Mouse (Mus musculus) cerebellum, postnatal 25 days (tissue): ENCODE results near the gene Crxos.

ENCODE experiments used
- DNase-seq, 2 experiments: peaks; one replicate each; pipeline ENCODE4 v3.0.0; 2021; ENCODE audit warnings: mixed read lengths in 2 of 2

Crxos gene

DNA sequence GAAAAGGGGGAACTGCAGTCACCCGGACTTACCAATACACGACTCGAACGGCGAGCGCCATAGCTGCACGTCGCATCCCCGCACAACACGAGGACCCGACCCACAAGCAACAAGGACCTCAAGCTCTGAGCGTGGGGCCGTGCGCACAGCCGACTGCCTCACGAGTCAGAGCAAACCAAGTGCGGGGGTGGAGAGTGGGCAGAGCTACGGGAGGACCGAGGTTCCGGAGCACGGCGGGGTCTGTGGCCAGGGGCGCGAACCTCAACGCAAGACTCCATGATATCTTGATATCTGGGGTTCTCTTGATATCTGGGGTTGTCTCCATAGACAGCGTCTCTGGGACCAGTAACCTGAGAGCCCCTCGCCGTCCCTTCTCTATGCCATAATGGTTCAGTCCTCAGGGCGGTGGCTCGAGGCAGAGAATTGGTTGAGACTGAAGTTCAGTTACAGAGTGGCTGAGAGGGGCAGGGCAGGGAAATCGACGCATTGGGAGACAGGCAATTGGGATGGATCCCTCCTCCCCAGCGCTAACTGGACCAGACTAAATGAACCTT, 39.9 kb downstream of the Crxos start, which contains the start of gene Selenow:
TSS of gene Selenow (minus strand) at position 183 of the 554 bp plus-strand sequence.
- DNase-seq, result peak; percentile 95 to 96

- DNase-seq, result peak; percentile 54 to 76
Measured at GRCm38 (mm10) chr7:15929910-15930309, 47.5 kb downstream of the Crxos start.

DNA sequence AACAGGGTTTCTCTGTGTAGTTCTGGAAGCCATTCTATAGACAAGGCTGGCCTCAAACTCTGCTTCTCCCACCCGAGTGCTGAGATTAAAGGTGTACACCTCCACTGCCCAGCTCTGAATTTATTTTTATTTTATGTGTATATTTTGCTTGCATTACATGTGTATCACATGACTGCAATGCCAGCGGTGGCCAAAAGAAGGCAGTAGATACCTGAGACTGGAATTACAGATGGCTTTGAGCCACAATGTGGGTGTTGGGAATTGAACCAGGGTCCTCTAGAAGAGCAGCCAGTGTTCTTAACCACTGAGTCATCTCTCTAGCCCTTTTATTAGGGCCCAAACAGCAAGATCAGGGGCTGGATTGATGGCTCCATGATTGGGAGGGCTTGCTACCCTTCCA, 48.1 kb downstream of the Crxos start:
- DNase-seq, result no peak

- no peak for DNase-seq
Measured at GRCm38 (mm10) chr7:15931635-15932034, 49.2 kb downstream of the Crxos start.

- DNase-seq, result no peak
Measured at GRCm38 (mm10) chr7:15933437-15934359, 51.3 kb downstream of the Crxos start.

DNA sequence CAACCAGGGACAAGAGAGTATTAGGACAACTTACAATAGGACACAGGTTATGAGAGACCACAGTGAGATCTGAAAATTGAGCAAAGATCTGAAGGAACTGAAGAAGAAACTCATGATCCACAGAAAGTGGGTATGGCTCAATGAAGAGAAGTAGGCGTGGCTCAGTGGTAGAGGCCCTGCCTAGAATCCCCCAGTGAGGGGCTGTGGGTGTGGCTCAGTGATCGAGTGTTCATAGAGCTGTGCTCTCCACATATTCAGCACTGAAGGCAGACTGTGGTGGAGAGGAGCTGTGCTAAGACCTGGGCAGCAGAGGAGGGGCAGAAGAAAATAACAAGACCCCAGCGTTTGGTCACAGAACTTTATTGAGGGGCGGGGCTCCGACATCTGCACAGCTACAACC, 55.1 kb downstream of the Crxos start:
- no peak for DNase-seq

DNA sequence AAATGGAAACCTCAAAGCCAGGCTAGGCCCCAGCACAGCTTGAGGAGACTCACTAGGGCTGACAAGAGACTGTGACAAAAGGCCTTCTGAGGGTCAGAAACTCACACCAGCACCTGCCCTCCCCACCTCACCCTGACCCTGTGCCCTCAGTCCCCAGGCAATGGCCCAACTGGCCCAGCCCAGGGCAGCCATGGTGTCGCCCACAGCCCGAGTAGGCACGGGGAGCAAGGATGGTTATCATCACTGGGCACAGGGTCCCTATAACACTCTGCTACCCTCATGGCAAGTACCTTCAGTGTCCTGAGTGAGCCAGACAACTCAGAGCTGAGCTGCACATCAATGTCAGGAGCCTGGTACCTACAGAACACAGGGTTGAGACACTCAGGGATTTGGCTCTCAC, 56.2 kb downstream of the Crxos start:
- no peak for DNase-seq

- DNase-seq, result no peak
Measured at GRCm38 (mm10) chr7:15944311-15944710, 61.9 kb downstream of the Crxos start.

DNA sequence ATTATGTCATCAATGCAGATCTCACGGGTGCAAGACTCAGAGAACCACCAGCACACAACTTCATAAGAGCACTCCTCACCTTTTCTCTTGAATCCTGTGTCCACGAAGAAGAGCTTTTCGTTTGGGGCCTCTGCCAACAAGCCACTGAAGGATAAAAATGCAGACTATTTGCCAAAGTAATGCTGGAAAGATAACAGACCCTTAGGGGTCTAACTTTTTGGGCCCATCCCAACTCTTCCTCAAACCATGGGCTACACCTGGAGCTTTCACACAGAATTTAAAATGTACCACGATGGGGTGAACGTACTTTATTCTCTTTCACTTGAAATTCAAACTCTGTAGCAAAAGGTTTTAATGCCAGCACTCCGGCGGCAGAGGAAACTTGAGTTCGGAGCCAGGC, 62.8 kb downstream of the Crxos start:
- DNase-seq, result no peak

GRCm38 (mm10) chr7:15945721-15946536, 63.5 kb downstream of the Crxos start, which contains the start of gene Nop53:
Nop53 (minus strand) TSS chr7:15946074.
- peak; percentile 97 to 98 for DNase-seq

- no peak for DNase-seq
Measured at GRCm38 (mm10) chr7:15947653-15948260, 65.3 kb downstream of the Crxos start.

- DNase-seq, result peak; percentile 86 to 93
Measured at GRCm38 (mm10) chr7:15948381-15948941, 66.0 kb downstream of the Crxos start.

- DNase-seq, result no peak
Measured at GRCm38 (mm10) chr7:15949216-15949790, 66.9 kb downstream of the Crxos start.

DNA sequence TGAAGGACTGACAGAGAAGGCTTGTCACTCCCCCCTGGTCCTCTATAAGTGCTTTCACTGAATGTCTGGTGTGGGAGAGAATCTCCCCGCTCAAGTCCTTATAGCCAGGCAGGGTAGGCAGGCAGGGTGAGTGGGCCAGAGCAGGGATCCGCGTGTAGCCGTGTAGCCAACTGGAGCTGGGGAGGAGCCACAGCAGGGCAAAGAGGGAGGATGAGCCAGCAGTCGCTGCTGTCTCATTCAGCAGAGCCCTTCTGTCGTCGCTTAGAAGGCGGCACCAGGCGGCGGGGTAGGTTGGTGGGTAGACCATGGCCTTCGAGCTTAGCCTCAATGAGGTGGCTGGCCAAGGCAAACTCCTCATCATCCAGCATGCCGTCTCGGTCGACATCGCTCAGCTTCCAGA, 67.6 kb downstream of the Crxos start:
- DNase-seq, result no peak

DNA sequence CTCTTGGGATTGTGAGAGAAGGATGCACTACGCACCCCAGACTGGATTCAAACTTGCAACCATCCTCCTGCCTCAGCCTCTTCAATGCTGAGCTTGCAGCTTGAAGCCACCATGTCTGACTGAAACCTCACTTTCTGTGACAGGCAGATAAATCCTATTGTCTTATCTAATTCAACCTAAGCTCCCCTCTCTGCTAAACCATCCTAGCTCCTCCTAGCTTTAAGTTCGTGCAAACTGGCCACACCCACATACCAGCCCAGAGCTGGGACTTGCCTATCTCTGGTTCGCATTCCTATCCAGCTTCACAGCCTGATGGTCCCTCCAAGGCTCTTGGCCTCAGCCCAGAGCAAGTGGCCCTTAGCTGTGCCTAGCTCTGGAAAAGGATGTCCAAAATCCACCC, 70.0 kb downstream of the Crxos start:
- no peak for DNase-seq
